In genomic region chr10:126413786-126414185, GRCm38 (mm10) we compare ENCODE assay signal across 16 mouse cellular contexts.
"Had no signal": no experiment of that assay in that cellular context is flagged by ENCODE, and none has a peak within 500 bp of the region (broad histone marks: within the 10 kb centered on the region; RNA-seq: fewer than 3 reads in every experiment).

No protein-coding gene starts in this region.

- ATAC-seq: liver, postnatal 0 days; midbrain, embryonic 13.5 days; midbrain, embryonic 15.5 days had no signal

- H3K4me3 ChIP-seq: megakaryocyte, embryonic 14.5 days; midbrain, embryonic 13.5 days; midbrain, embryonic 15.5 days; neural tube, embryonic 12.5 days; stomach, embryonic 15.5 days had no signal

- H3K4me2 ChIP-seq: midbrain, embryonic 11.5 days; midbrain, embryonic 13.5 days; midbrain, embryonic 15.5 days; neural tube, embryonic 12.5 days; stomach, embryonic 15.5 days had no signal

- H3K27ac ChIP-seq: macrophage; midbrain, embryonic 13.5 days; midbrain, embryonic 15.5 days; neural tube, embryonic 12.5 days; stomach, embryonic 15.5 days; stomach, postnatal 0 days had no signal

- H3K27me3 ChIP-seq: megakaryocyte, embryonic 14.5 days; midbrain, embryonic 13.5 days; midbrain, embryonic 15.5 days; neural tube, embryonic 12.5 days; stomach, embryonic 15.5 days had no signal

- DNase-seq: liver, postnatal 0 days; lung, adult 2 months; lung, postnatal 10 days; lung, postnatal 36 days; right cerebral cortex, postnatal 14 days; thymus, adult 18-20 months; thymus, postnatal 14 days; thymus, postnatal 36 days had no signal

- H3K9ac ChIP-seq: liver, postnatal 0 days; midbrain, embryonic 13.5 days; midbrain, embryonic 15.5 days; neural tube, embryonic 12.5 days; stomach, embryonic 15.5 days had no signal

- H3K4me1 ChIP-seq: megakaryocyte, embryonic 14.5 days; midbrain, embryonic 15.5 days; neural tube, embryonic 12.5 days; stomach, embryonic 15.5 days had no signal

- H3K9me3 ChIP-seq: midbrain, embryonic 13.5 days; midbrain, embryonic 15.5 days; neural tube, embryonic 12.5 days; stomach, embryonic 15.5 days had no signal

- H3K36me3 ChIP-seq: midbrain, embryonic 13.5 days; midbrain, embryonic 15.5 days; neural tube, embryonic 12.5 days; stomach, embryonic 15.5 days had no signal
